Mouse (Mus musculus) induced T-regulatory cell, adult 2 months (primary cell): ENCODE measurements around the gene Parp14.
A peak's percentile ranks its signal among the peaks of the same experiment; 100 is the strongest.
"Not testable (repeated sequence)": the region's sequence is repeated elsewhere in the genome, so short reads cannot be mapped to it uniquely, and the experiment has no call there.

Experiments used
- DNase-seq: peaks from one replicate; pipeline ENCODE4 v3.0.0-alpha.2; 2012; ENCODE audit warnings: low read depth

Gene Parp14

GRCm38 (mm10) chr16:35871048-35871851 lies at the start of gene Parp14:
Gene Parp14 (minus strand): TSS chr16:35871544.
- DNase-seq, result peak; percentile 86

GRCm38 (mm10) chr16:35918721-35919543 lies 47.6 kb upstream of the Parp14 start:
- peak; percentile 85 for DNase-seq

- DNase-seq, result no peak
These were observed 43.0 kb upstream of the Parp14 start for GRCm38 (mm10) chr16:35914301-35914700.

- peak; percentile 76 for DNase-seq
These were observed 42.2 kb upstream of the Parp14 start for GRCm38 (mm10) chr16:35913526-35913925.

GRCm38 (mm10) chr16:35911449-35911848 lies 40.1 kb upstream of the Parp14 start:
- no peak for DNase-seq

- DNase-seq, result no peak
These were observed 36.3 kb upstream of the Parp14 start for GRCm38 (mm10) chr16:35907432-35908201.

GRCm38 (mm10) chr16:35906887-35907286 lies 35.5 kb upstream of the Parp14 start:
- no peak for DNase-seq

GRCm38 (mm10) chr16:35905819-35906485 lies 34.6 kb upstream of the Parp14 start:
- DNase-seq, result peak; percentile 40

GRCm38 (mm10) chr16:35905355-35905754 lies 34.0 kb upstream of the Parp14 start:
- DNase-seq, result peak; percentile 73

GRCm38 (mm10) chr16:35904121-35904736 lies 32.9 kb upstream of the Parp14 start:
- no peak for DNase-seq

GRCm38 (mm10) chr16:35903014-35903640 lies 31.8 kb upstream of the Parp14 start:
- peak; percentile 26 for DNase-seq

GRCm38 (mm10) chr16:35900541-35900940 lies 29.2 kb upstream of the Parp14 start:
- DNase-seq, result no peak

GRCm38 (mm10) chr16:35894997-35895396 lies 23.7 kb upstream of the Parp14 start:
- no peak for DNase-seq

GRCm38 (mm10) chr16:35891603-35892002 lies 20.3 kb upstream of the Parp14 start:
- not testable (repeated sequence) for DNase-seq

- peak; percentile 44 for DNase-seq
These were observed 19.3 kb upstream of the Parp14 start for GRCm38 (mm10) chr16:35890645-35891044.

GRCm38 (mm10) chr16:35888910-35889309 lies 17.6 kb upstream of the Parp14 start:
- no peak for DNase-seq

GRCm38 (mm10) chr16:35888174-35888573 lies 16.8 kb upstream of the Parp14 start:
- DNase-seq, result no peak

GRCm38 (mm10) chr16:35874416-35874815 lies 3.1 kb upstream of the Parp14 start:
- peak; percentile 88 for DNase-seq

GRCm38 (mm10) chr16:35872410-35873006 lies 1.2 kb upstream of the Parp14 start:
- DNase-seq, result no peak

- no peak for DNase-seq
These were observed 554 bp upstream of the Parp14 start for GRCm38 (mm10) chr16:35871898-35872297.
